Mouse (Mus musculus) myocyte (in vitro differentiated cells): ENCODE data around the gene Tdo2. TPM values are rescaled to one million over a fixed set of nuclear protein-coding genes. Genes with fewer than 3 reads are reported as not detected.

ENCODE experiments used
- H3K27me3 ChIP-seq: one replicate; pipeline ENCODE4 v1.6.1; 2011; ENCODE audit not compliant: control insufficient read depth, insufficient read depth, insufficient read length
- H3K36me3 ChIP-seq: one replicate; pipeline ENCODE4 v1.6.1; 2011; ENCODE audit not compliant: control insufficient read depth, insufficient read depth
- H3K4me2 ChIP-seq: one replicate; pipeline ENCODE4 v1.6.1; 2011; ENCODE audit warnings: low read depth, control low read depth
- H3K4me3 ChIP-seq: one replicate; pipeline ENCODE4 v1.5.1; 2011; ENCODE audit warnings: mild to moderate bottlenecking, control low read depth, moderate library complexity
- H3K79me2 ChIP-seq: one replicate; pipeline ENCODE4 v1.6.1; 2011; ENCODE audit not compliant: control insufficient read depth, insufficient read depth
- H3ac ChIP-seq: one replicate; pipeline ENCODE4 v1.6.1; 2011; ENCODE audit not compliant: control insufficient read depth, insufficient read length
- CEBPB ChIP-seq: IDR thresholded peaks from 2 replicates; pipeline ENCODE4 v1.6.1; 2011; ENCODE audit warnings: mild to moderate bottlenecking, moderate library complexity; ENCODE audit not compliant: poor library complexity, insufficient read depth, severe bottlenecking
- E2F4 ChIP-seq: IDR thresholded peaks from one replicate; pipeline ENCODE4 v1.6.1; 2011; ENCODE audit warnings: mild to moderate bottlenecking, control low read depth, moderate library complexity; ENCODE audit not compliant: insufficient read depth
- MAX ChIP-seq: IDR thresholded peaks from one replicate; pipeline ENCODE4 v1.6.1; 2011; ENCODE audit warnings: low read depth, mild to moderate bottlenecking, control low read depth
- MYOD1 ChIP-seq, 3 experiments: IDR thresholded peaks; one replicate each; pipeline ENCODE4 v1.6.1; 2011; ENCODE audit warnings: control low read depth in 2 of 3, low read depth in 2 of 3, mild to moderate bottlenecking in 2 of 3, moderate library complexity in 1 of 3; ENCODE audit not compliant: insufficient read length in 2 of 3, control insufficient read depth in 1 of 3
- MYOG ChIP-seq, 3 experiments: IDR thresholded peaks; one replicate each; pipeline ENCODE4 v1.6.1; 2011; ENCODE audit warnings: control low read depth in 2 of 3, low read depth in 2 of 3, mild to moderate bottlenecking in 2 of 3; ENCODE audit not compliant: insufficient read length in 2 of 3, control insufficient read depth in 1 of 3, insufficient read depth in 1 of 3
- POLR2A ChIP-seq: IDR thresholded peaks from one replicate; pipeline ENCODE4 v1.6.1; 2011; ENCODE audit warnings: low read depth, mild to moderate bottlenecking, control low read depth, moderate library complexity; ENCODE audit not compliant: insufficient read length
- POLR2AphosphoS2 ChIP-seq: IDR thresholded peaks from one replicate; pipeline ENCODE4 v1.6.1; 2011; ENCODE audit warnings: low read depth, control low read depth; ENCODE audit not compliant: insufficient read length
- REST ChIP-seq: IDR thresholded peaks from one replicate; pipeline ENCODE4 v1.6.1; 2011; ENCODE audit warnings: mild to moderate bottlenecking, control low read depth, moderate library complexity; ENCODE audit not compliant: insufficient read depth, insufficient read length
- SRF ChIP-seq: IDR thresholded peaks from one replicate; pipeline ENCODE4 v1.6.1; 2011; ENCODE audit warnings: low read depth; ENCODE audit not compliant: control insufficient read depth, insufficient read length
- TCF12 ChIP-seq: IDR thresholded peaks from one replicate; pipeline ENCODE4 v1.6.1; 2011; ENCODE audit warnings: mild to moderate bottlenecking, control low read depth; ENCODE audit not compliant: poor library complexity, insufficient read depth, severe bottlenecking
- TCF3 ChIP-seq: IDR thresholded peaks from one replicate; pipeline ENCODE4 v1.6.1; 2011; ENCODE audit warnings: low read depth, control low read depth; ENCODE audit not compliant: insufficient read length
- USF1 ChIP-seq: IDR thresholded peaks from one replicate; pipeline ENCODE4 v1.6.1; 2011; ENCODE audit warnings: low read depth, mild to moderate bottlenecking, control low read depth, moderate library complexity
- polyA plus RNA-seq: library from polyadenylated mRNA; unstranded; fragments of >200 nt; fragmentation: generic; extraction: Trizol; gene quantifications from one replicate; pipeline ENCODE4 v1.2.1, GENCODE M21; 2012; ENCODE audit warnings: missing spikeins

Gene Tdo2
- polyA plus RNA-seq: not detected

GRCm38 (mm10) chr3:81976102-81976501 is at the start of gene Tdo2:
Tdo2 (minus strand) TSS chr3:81976202.
- no peak within 1 kb of the TSS for H3K4me2 ChIP-seq
- H3K27me3 ChIP-seq: no peaks in the 10 kb centered on the region
- H3ac ChIP-seq: no peak within 1 kb of the TSS
- H3K79me2 ChIP-seq: no peaks in the 10 kb centered on the region
- no peaks in the 10 kb centered on the region for H3K36me3 ChIP-seq
- no peak within 1 kb of the TSS for H3K4me3 ChIP-seq
- TF ChIP-seq MYOG (IDR thresholded peaks at IDR 0.05; ENCODE audit: control insufficient read depth in 1 of 3, insufficient read depth in 1 of 3, insufficient read length in 2 of 3, low read depth in 2 of 3): no peak
- TF ChIP-seq MAX: no peak

GRCm38 (mm10) chr3:82023065-82023464 is 47.1 kb upstream of the Tdo2 start:
- Histone ChIP-seq H3K27me3 (peaks cover 3% of the 10 kb centered on the region), H3K4me3 (no peak overlapping the region), H3K79me2 (no peaks in the 10 kb centered on the region), H3ac (no peak overlapping the region), H3K4me2 (no peak overlapping the region), H3K36me3 (no peaks in the 10 kb centered on the region)
- TF ChIP-seq TCF12 (no peak), USF1 (no peak), SRF (no peak), MYOG (IDR thresholded peaks at IDR 0.05; ENCODE audit: control insufficient read depth in 1 of 3, insufficient read depth in 1 of 3, insufficient read length in 2 of 3, low read depth in 2 of 3) (no peak), E2F4 (no peak), POLR2AphosphoS2 (no peak), REST (no peak), CEBPB (no peak), TCF3 (no peak), POLR2A (no peak)

GRCm38 (mm10) chr3:82022421-82022920 is 46.5 kb upstream of the Tdo2 start:
- H3ac ChIP-seq: no peak overlapping the region
- TF ChIP-seq MAX (no peak), SRF (no peak), REST (no peak), POLR2A (no peak), TCF3 (no peak), MYOG (IDR thresholded peaks at IDR 0.05; ENCODE audit: control insufficient read depth in 1 of 3, insufficient read depth in 1 of 3, insufficient read length in 2 of 3, low read depth in 2 of 3) (no peak), POLR2AphosphoS2 (no peak)
- H3K27me3 ChIP-seq: peaks cover 3% of the 10 kb centered on the region
- H3K79me2 ChIP-seq: no peaks in the 10 kb centered on the region
- no peaks in the 10 kb centered on the region for H3K36me3 ChIP-seq
- H3K4me2 ChIP-seq: no peak overlapping the region
- no peak overlapping the region for H3K4me3 ChIP-seq

- Histone ChIP-seq H3K27me3 (peaks cover 5% of the 10 kb centered on the region), H3K4me2 (no peak overlapping the region), H3K36me3 (no peaks in the 10 kb centered on the region), H3K79me2 (no peaks in the 10 kb centered on the region), H3ac (no peak overlapping the region), H3K4me3 (no peak overlapping the region)
- no peak for TF ChIP-seq POLR2A
- TF ChIP-seq POLR2AphosphoS2: no peak
- TF ChIP-seq MAX: no peak
- TF ChIP-seq USF1: no peak
- no peak for TF ChIP-seq MYOG (IDR thresholded peaks at IDR 0.05; ENCODE audit: control insufficient read depth in 1 of 3, insufficient read depth in 1 of 3, insufficient read length in 2 of 3, low read depth in 2 of 3)
- no peak for TF ChIP-seq MYOD1 (IDR thresholded peaks at IDR 0.05; ENCODE audit: control insufficient read depth in 1 of 3, insufficient read length in 2 of 3, low read depth in 2 of 3)
- TF ChIP-seq TCF3: no peak
- no peak for TF ChIP-seq REST
- TF ChIP-seq TCF12: no peak
- no peak for TF ChIP-seq SRF
- TF ChIP-seq E2F4: no peak
- TF ChIP-seq CEBPB: no peak
Observed at GRCm38 (mm10) chr3:82014148-82014703, 38.2 kb upstream of the Tdo2 start.

GRCm38 (mm10) chr3:82007002-82007401 is 31.0 kb upstream of the Tdo2 start:
- no peak for TF ChIP-seq MYOD1 (IDR thresholded peaks at IDR 0.05; ENCODE audit: control insufficient read depth in 1 of 3, insufficient read length in 2 of 3, low read depth in 2 of 3)
- TF ChIP-seq TCF3: no peak
- no peak for TF ChIP-seq POLR2A
- TF ChIP-seq MAX: no peak
- TF ChIP-seq E2F4: no peak
- TF ChIP-seq USF1: no peak
- no peak for TF ChIP-seq REST
- TF ChIP-seq SRF: no peak
- no peak for TF ChIP-seq CEBPB
- no peak for TF ChIP-seq POLR2AphosphoS2
- TF ChIP-seq MYOG (IDR thresholded peaks at IDR 0.05; ENCODE audit: control insufficient read depth in 1 of 3, insufficient read depth in 1 of 3, insufficient read length in 2 of 3, low read depth in 2 of 3): no peak
- no peak for TF ChIP-seq TCF12
- Histone ChIP-seq H3K36me3 (no peaks in the 10 kb centered on the region), H3K4me2 (no peak overlapping the region), H3K4me3 (no peak overlapping the region), H3ac (no peak overlapping the region), H3K79me2 (no peaks in the 10 kb centered on the region), H3K27me3 (no peaks in the 10 kb centered on the region)
